8 mouse cellular contexts compared by ENCODE assay signal in genomic region chr6:4003890-4004306, GRCm38 (mm10). TPM values are rescaled to one million over a fixed set of nuclear protein-coding genes. Genes with fewer than 3 reads are reported as not detected.
DNase-seq lines count a peak whose midpoint lies in the region; ATAC-seq lines count a peak whose summit lies in the region.

Gene Gng11 (plus strand): TSS chr6:4003904.

- DNase-seq in embryonic facial prominence, embryonic 14.5 days (ENCODE audit: low spot score), result peak; percentile 76
- DNase-seq in heart, adult 9 months (ENCODE audit: low spot score in 2 of 2), result peak; percentile 90 to 93
- DNase-seq in kidney, adult 8-10 months, result peak; percentile 65 to 75

- H3K9ac ChIP-seq in embryonic facial prominence, embryonic 14.5 days (ENCODE audit: low read depth, low read length), result peak within 1 kb of the TSS; percentile 82
- peak within 1 kb of the TSS; percentile 75 for H3K9ac ChIP-seq in limb, embryonic 13.5 days
- peak within 1 kb of the TSS; percentile 54 for H3K9ac ChIP-seq in midbrain, embryonic 12.5 days (replicated peaks)
- H3K9ac ChIP-seq in stomach, embryonic 14.5 days (replicated peaks; ENCODE audit: low read depth, low read length), result peak within 1 kb of the TSS; percentile 68

- no peak for ATAC-seq in erythroblast, adult 5-6 weeks (replicated peaks; ENCODE audit: low FRiP score, poor library complexity, severe bottlenecking)
- ATAC-seq in embryonic facial prominence, embryonic 14.5 days (ENCODE audit: low read depth), result peak; percentile 82
- peak; percentile 79 for ATAC-seq in limb, embryonic 13.5 days (ENCODE audit: low FRiP score, low read depth)
- ATAC-seq in midbrain, embryonic 12.5 days (ENCODE audit: low FRiP score, low read depth), result peak; percentile 74
- ATAC-seq in stomach, embryonic 14.5 days (ENCODE audit: insufficient number of reproducible peaks, insufficient read depth, low FRiP score, low read depth), result peak; percentile 77

- no peaks in the 10 kb centered on the region for H3K36me3 ChIP-seq in erythroblast, embryonic 14.5 days (ENCODE audit: control insufficient read depth)
- no peaks in the 10 kb centered on the region for H3K36me3 ChIP-seq in embryonic facial prominence, embryonic 14.5 days (ENCODE audit: control insufficient read depth, insufficient read depth, low read length)
- no peaks in the 10 kb centered on the region for H3K36me3 ChIP-seq in limb, embryonic 13.5 days
- no peaks in the 10 kb centered on the region for H3K36me3 ChIP-seq in midbrain, embryonic 12.5 days
- H3K36me3 ChIP-seq in stomach, embryonic 14.5 days (ENCODE audit: control insufficient read depth, insufficient read depth, low read length), result no peaks in the 10 kb centered on the region

- H3K4me3 ChIP-seq in erythroblast, embryonic 14.5 days (replicated peaks), result peak within 1 kb of the TSS; percentile 49
- H3K4me3 ChIP-seq in embryonic facial prominence, embryonic 14.5 days (ENCODE audit: low read depth, low read length), result peak within 1 kb of the TSS; percentile 53
- peak within 1 kb of the TSS; percentile 52 for H3K4me3 ChIP-seq in limb, embryonic 13.5 days
- H3K4me3 ChIP-seq in midbrain, embryonic 12.5 days, result peak within 1 kb of the TSS; percentile 38
- H3K4me3 ChIP-seq in stomach, embryonic 14.5 days (ENCODE audit: low read depth, low read length), result peak within 1 kb of the TSS; percentile 48

- H3K4me1 ChIP-seq in erythroblast, embryonic 14.5 days (ENCODE audit: control insufficient read depth), result no peaks in the 10 kb centered on the region; the same call in 1 of the 2 replicates
- H3K4me1 ChIP-seq in embryonic facial prominence, embryonic 14.5 days (ENCODE audit: control insufficient read depth, insufficient read depth, low read length), result peaks cover 15% of the 10 kb centered on the region; the same call in 1 of the 2 replicates
- H3K4me1 ChIP-seq in limb, embryonic 13.5 days, result peaks cover 20% of the 10 kb centered on the region
- H3K4me1 ChIP-seq in midbrain, embryonic 12.5 days, result peaks cover 6% of the 10 kb centered on the region
- peaks cover 5% of the 10 kb centered on the region for H3K4me1 ChIP-seq in stomach, embryonic 14.5 days (ENCODE audit: control insufficient read depth, insufficient read depth, low read length)

- no peaks in the 10 kb centered on the region for H3K9me3 ChIP-seq in erythroblast, embryonic 14.5 days (ENCODE audit: control insufficient read depth, low read length)
- H3K9me3 ChIP-seq in embryonic facial prominence, embryonic 14.5 days (ENCODE audit: control insufficient read depth, low read length), result no peaks in the 10 kb centered on the region
- H3K9me3 ChIP-seq in limb, embryonic 13.5 days, result no peaks in the 10 kb centered on the region
- no peaks in the 10 kb centered on the region for H3K9me3 ChIP-seq in midbrain, embryonic 12.5 days
- no peaks in the 10 kb centered on the region for H3K9me3 ChIP-seq in stomach, embryonic 14.5 days (ENCODE audit: control insufficient read depth, low read depth, low read length)

- H3K4me2 ChIP-seq in embryonic facial prominence, embryonic 14.5 days (ENCODE audit: low read depth, low read length), result peak within 1 kb of the TSS; percentile 76
- H3K4me2 ChIP-seq in limb, embryonic 13.5 days (replicated peaks), result peak within 1 kb of the TSS; percentile 75
- peak within 1 kb of the TSS; percentile 62 for H3K4me2 ChIP-seq in midbrain, embryonic 12.5 days (replicated peaks)
- H3K4me2 ChIP-seq in stomach, embryonic 14.5 days (replicated peaks; ENCODE audit: low read depth, low read length), result peak within 1 kb of the TSS; percentile 71

- peaks cover 4% of the 10 kb centered on the region; the same call in 1 of the 2 replicates for H3K27me3 ChIP-seq in erythroblast, embryonic 14.5 days (ENCODE audit: control insufficient read depth)
- H3K27me3 ChIP-seq in embryonic facial prominence, embryonic 14.5 days (replicated peaks; ENCODE audit: control insufficient read depth, insufficient read depth, low read length), result no peaks in the 10 kb centered on the region
- no peaks in the 10 kb centered on the region for H3K27me3 ChIP-seq in limb, embryonic 13.5 days
- 0 out of 2 replicates have a peak, but pooled peaks cover 3% of the 10 kb centered on the region for H3K27me3 ChIP-seq in midbrain, embryonic 12.5 days
- H3K27me3 ChIP-seq in stomach, embryonic 14.5 days (ENCODE audit: control insufficient read depth, insufficient read depth, low read length), result no peaks in the 10 kb centered on the region

- peak within 1 kb of the TSS; percentile 87 for H3K27ac ChIP-seq in embryonic facial prominence, embryonic 14.5 days (replicated peaks; ENCODE audit: low read depth, low read length)
- peak within 1 kb of the TSS; percentile 77 for H3K27ac ChIP-seq in limb, embryonic 13.5 days
- peak within 1 kb of the TSS; percentile 35; the same call in 1 of the 2 replicates for H3K27ac ChIP-seq in midbrain, embryonic 12.5 days (replicated peaks)
- H3K27ac ChIP-seq in stomach, embryonic 14.5 days (ENCODE audit: low read length), result peak within 1 kb of the TSS; percentile 84

- 2% methylated on average over 18 of the region's 19 CpGs for WGBS in embryonic facial prominence, embryonic 14.5 days
- WGBS in limb, embryonic 13.5 days, result 0% methylated on average over 19 of the region's 19 CpGs
- 3% methylated on average over 19 of the region's 19 CpGs for WGBS in midbrain, embryonic 12.5 days
- WGBS in stomach, embryonic 14.5 days, result 2% methylated on average over 19 of the region's 19 CpGs

RNA-seq across cellular contexts. Expression of gene Gng11, which starts in this region (rescaled TPM):
- 0.06 TPM in 1 of 2 replicates, not detected in the other for polyA plus RNA-seq in erythroblast, embryonic 14.5 days (2012)
- 1.2 TPM in 1 of 2 replicates, not detected in the other for total RNA-seq in erythroblast, adult 5-6 weeks (2015; ENCODE audit: low replicate concordance)
- total RNA-seq in erythroblast, adult 5-6 weeks (2017; ENCODE audit: low replicate concordance), result 1.3 TPM in 1 of 2 replicates, not detected in the other
- 86.6 and 96.9 TPM in 2 replicates for polyA plus RNA-seq in embryonic facial prominence, embryonic 14.5 days (2014; fragmentation: Nextera tagmentation; extraction: Ambion mirVana)
- polyA plus RNA-seq in limb, embryonic 13.5 days (2015; fragmentation: Nextera tagmentation; extraction: Ambion mirVana), result 69.8 and 71.7 TPM in 2 replicates
- polyA plus RNA-seq in midbrain, embryonic 12.5 days (2016; fragmentation: Nextera tagmentation; extraction: Ambion mirVana), result 31.2 and 34.4 TPM in 2 replicates
- 79.1 and 83.7 TPM in 2 replicates for polyA plus RNA-seq in stomach, embryonic 14.5 days (2014; fragmentation: Nextera tagmentation; extraction: Ambion mirVana)

Comparison
In these comparisons a context has a peak if more than half of its experiments do, and no peak if none do; other contexts are left out.
1. RNA of gene Gng11 (polyA plus RNA-seq): 86.6 to 96.9 TPM in embryonic facial prominence, embryonic 14.5 days, 79.1 to 83.7 TPM in stomach, embryonic 14.5 days, 69.8 to 71.7 TPM in limb, embryonic 13.5 days and 31.2 to 34.4 TPM in midbrain, embryonic 12.5 days; 0.06 TPM in erythroblast, embryonic 14.5 days; every median in the first group is over 10 times any median in the second.
2. H3K27ac ChIP-seq: peak in every context shown above with its lines; median percentile 87 in embryonic facial prominence, embryonic 14.5 days; 84 in stomach, embryonic 14.5 days; 77 in limb, embryonic 13.5 days; 35 in midbrain, embryonic 12.5 days.
3. Peak in every context shown above with its lines, with median percentiles within 50 percentile points of each other: H3K4me3 ChIP-seq, DNase-seq, H3K4me2 ChIP-seq and H3K9ac ChIP-seq.